Mouse (Mus musculus): ENCODE data around the gene Filip1l.

Filip1l gene

DNA sequence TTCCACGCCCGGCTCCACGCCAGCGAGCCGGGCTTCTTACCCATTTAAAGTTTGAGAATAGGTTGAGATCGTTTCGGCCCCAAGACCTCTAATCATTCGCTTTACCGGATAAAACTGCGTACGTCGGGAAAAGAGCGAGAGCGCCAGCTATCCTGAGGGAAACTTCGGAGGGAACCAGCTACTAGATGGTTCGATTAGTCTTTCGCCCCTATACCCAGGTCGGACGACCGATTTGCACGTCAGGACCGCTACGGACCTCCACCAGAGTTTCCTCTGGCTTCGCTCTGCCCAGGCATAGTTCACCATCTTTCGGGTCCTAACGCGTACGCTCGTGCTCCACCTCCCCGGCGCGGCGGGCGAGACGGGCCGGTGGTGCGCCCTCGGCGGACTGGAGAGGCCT, 38.3 kb downstream of the Filip1l start:
- in situ Hi-C loops (cut with MboI; ENCODE audit: unreplicated experiment in 2 of 2) = loop anchor here (10.0 to 25.0 kb wide), 2 partner anchors 276 to 679 kb away; partner anchors contain the start of gene Tfg (in 1 of the 2)

- in situ Hi-C loops (cut with MboI; ENCODE audit: unreplicated experiment in 2 of 2) = loop anchor here (10.0 to 25.0 kb wide), 2 partner anchors 278 to 680 kb away; partner anchors contain the start of gene Tfg (in 1 of the 2)
Observed at GRCm38 (mm10) chr16:57392461-57392860, 39.6 kb downstream of the Filip1l start.

DNA sequence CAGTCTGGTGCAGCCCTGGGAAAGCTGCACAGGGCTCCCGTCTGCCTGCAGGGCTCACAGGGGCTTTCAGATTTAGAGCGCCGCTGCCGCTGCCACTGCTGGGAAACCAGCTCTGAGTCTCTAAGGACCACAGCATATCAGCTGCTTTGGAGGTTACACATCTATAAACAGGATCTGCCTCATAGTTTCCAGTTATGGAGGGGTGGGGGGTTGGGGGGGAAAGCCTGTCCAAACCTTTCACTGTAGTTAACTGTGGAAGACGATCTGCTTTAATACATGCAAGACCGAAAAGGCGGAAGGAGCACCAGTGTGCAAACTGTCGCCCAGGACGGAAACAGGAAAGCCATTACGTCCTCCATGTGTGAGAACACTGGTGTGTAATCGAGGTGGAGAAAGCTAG, 40.3 kb downstream of the Filip1l start:
- in situ Hi-C loops (cut with MboI; ENCODE audit: unreplicated experiment in 2 of 2) = loop anchor here (10.0 to 25.0 kb wide), 2 partner anchors 278 to 681 kb away; partner anchors contain the start of gene Tfg (in 1 of the 2)

- in situ Hi-C loops (cut with MboI; ENCODE audit: unreplicated experiment in 2 of 2) = loop anchor here (5.0 to 25.0 kb wide), 4 partner anchors 149 to 684 kb away; partner anchors contain the start of gene Tfg (in 1 of the 2)
Observed at GRCm38 (mm10) chr16:57396249-57396648, 43.4 kb downstream of the Filip1l start.

DNA sequence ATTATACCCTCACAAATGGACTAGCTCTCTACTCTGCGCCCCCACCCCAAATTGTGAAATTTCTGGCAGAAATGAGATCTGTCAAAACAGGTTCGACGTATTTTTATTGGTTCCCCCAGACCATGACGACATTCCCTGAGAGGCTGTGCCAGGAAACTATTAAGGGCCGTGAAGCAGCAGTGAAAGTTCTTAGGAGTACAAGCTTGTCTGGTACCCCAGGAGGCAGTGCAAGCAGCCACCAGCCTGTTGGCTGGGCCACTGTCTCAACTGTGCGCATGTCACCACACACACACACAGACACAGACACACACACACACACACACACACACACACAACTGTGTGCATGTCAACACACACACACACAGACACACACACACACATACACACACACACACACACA, 45.0 kb downstream of the Filip1l start:
- in situ Hi-C loops (cut with MboI; ENCODE audit: unreplicated experiment in 2 of 2) = loop anchor here (5.0 to 25.0 kb wide), 4 partner anchors 151 to 686 kb away; partner anchors contain the start of gene Tfg (in 1 of the 2)

- in situ Hi-C loops (cut with MboI; ENCODE audit: unreplicated experiment in 2 of 2) = loop anchor here (5.0 to 25.0 kb wide), 4 partner anchors 151 to 686 kb away; partner anchors contain the start of gene Tfg (in 1 of the 2)
Observed at GRCm38 (mm10) chr16:57398387-57399214, 45.7 kb downstream of the Filip1l start.

- in situ Hi-C loops (cut with MboI; ENCODE audit: unreplicated experiment in 2 of 2) = loop anchor here (5.0 to 25.0 kb wide), 4 partner anchors 152 to 687 kb away; partner anchors contain the start of gene Tfg (in 1 of the 2)
Observed at GRCm38 (mm10) chr16:57399566-57399965, 46.7 kb downstream of the Filip1l start.

- in situ Hi-C loops (cut with MboI; ENCODE audit: unreplicated experiment in 2 of 2) = loop anchor here in 1 of 2 experiments (25.0 kb wide), 1 partner anchor 336 kb away; no protein-coding TSS in a partner anchor
Observed at GRCm38 (mm10) chr16:57401702-57402101, 48.8 kb downstream of the Filip1l start.

GRCm38 (mm10) chr16:57402910-57403309, 50.0 kb downstream of the Filip1l start:
- in situ Hi-C loops (cut with MboI; ENCODE audit: unreplicated experiment in 2 of 2) = loop anchor here in 1 of 2 experiments (25.0 kb wide), 1 partner anchor 334 kb away; no protein-coding TSS in a partner anchor

DNA sequence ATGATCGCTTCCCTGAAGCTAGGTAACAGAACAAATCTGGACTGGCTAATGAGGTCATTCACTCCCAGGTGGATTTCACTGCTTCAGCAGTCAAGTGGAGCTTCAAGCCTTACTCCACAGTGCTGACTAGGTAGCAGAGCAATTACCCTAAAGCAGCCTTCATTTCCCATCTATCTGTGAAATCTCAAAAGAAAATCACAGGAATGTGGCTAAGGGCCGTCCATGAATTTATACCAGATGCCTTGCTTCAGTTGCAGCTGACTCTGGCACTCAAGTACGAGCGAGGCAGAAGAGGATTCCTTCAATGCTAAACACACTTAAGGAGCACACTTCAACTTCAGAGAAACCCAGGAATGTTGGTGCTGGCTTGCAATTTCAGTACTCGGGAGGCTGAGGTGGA, 50.9 kb downstream of the Filip1l start:
- in situ Hi-C loops (cut with MboI; ENCODE audit: unreplicated experiment in 2 of 2) = loop anchor here in 1 of 2 experiments (25.0 kb wide), 1 partner anchor 333 kb away; no protein-coding TSS in a partner anchor

DNA sequence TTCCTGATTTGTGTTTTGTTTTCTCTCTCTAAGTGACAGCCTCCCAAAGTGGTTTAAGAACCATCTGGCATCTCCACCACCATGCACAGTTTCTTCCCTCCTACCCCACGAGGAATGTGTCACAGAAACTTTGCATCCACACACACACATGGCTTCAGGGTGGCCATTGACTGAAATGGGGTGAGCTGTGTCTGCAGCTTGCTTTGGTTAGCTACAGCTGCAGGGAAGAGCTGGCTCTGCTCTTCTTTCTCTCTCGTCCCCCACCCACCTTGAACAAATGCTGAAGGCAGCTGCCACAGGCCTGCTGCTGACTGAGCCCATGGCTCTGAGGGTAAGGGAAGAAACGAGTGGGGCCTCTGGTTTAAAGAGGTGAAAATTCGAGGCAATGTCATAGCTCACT, 59.9 kb downstream of the Filip1l start:
- in situ Hi-C loops (cut with MboI; ENCODE audit: unreplicated experiment in 2 of 2) = loop anchor here in 1 of 2 experiments (25.0 kb wide), 1 partner anchor 325 kb away; no protein-coding TSS in a partner anchor

DNA sequence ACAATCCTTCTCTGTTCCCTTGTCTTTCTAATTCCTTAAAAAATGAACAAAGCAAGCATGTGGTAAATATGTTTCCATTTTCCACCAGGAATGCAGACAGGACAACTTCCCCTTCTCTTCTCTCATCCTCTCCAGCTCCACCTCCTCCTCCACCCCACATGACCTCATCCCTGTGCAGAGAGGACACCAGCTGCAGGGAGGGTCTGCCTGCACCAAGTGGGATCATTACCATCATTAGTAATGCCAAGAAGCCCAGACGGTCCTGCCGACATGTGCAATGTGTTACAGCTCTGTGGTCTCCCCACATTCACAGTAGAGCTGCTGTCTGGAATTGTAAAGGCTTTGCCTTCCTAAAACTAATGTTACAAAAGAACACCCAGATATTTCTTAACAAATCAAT, 63.2 kb downstream of the Filip1l start:
- in situ Hi-C loops (cut with MboI; ENCODE audit: unreplicated experiment in 2 of 2) = loop anchor here in 1 of 2 experiments (25.0 kb wide), 1 partner anchor 321 kb away; no protein-coding TSS in a partner anchor

DNA sequence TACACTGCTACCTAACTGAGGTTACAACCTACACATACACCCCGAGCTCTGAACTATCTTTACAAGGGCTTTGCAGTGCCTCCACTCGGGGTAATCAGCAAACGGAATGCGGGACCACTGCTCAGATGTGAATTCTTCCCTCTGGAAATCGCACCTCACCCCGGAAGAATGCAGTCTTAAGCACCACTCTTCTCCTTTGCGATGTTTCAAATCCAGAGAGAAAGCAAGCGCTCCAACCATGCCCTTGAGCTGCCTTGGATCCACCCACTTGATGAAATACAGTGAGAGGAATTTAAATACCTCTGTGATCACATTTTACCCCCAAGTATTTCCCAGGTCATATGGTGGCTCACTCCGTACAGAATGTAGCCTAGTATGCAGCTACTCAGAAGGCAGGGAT, 64.1 kb downstream of the Filip1l start:
- in situ Hi-C loops (cut with MboI; ENCODE audit: unreplicated experiment in 2 of 2) = loop anchor here in 1 of 2 experiments (25.0 kb wide), 1 partner anchor 320 kb away; no protein-coding TSS in a partner anchor

GRCm38 (mm10) chr16:57417955-57418354, 65.1 kb downstream of the Filip1l start:
- in situ Hi-C loops (cut with MboI; ENCODE audit: unreplicated experiment in 2 of 2) = loop anchor here in 1 of 2 experiments (25.0 kb wide), 1 partner anchor 319 kb away; no protein-coding TSS in a partner anchor

DNA sequence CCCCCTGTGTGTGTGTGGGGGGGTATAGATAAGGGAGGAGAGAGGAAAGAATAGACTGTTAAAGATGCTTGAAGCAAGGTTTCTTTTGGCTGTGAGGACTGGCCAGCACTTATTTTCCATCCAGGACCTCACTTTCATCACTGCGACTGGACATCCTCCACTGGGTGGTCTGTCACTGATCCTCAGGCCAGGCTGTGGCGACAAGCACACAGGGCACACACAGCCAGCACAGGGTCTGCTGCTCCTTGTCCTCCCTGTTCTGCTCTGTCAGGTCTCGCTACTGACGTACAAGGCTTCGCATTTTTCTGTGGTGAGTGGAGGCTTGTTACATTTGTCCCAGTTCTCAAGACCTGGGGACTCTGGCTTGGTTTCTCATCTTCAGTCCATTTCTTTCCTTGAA, 66.4 kb downstream of the Filip1l start:
- in situ Hi-C loops (cut with MboI; ENCODE audit: unreplicated experiment in 2 of 2) = loop anchor here in 1 of 2 experiments (25.0 kb wide), 1 partner anchor 318 kb away; no protein-coding TSS in a partner anchor

GRCm38 (mm10) chr16:57419881-57420280, 67.0 kb downstream of the Filip1l start:
- in situ Hi-C loops (cut with MboI; ENCODE audit: unreplicated experiment in 2 of 2) = loop anchor here in 1 of 2 experiments (5.0 to 25.0 kb wide), 2 partner anchors 132 to 317 kb away; no protein-coding TSS in a partner anchor

- in situ Hi-C loops (cut with MboI; ENCODE audit: unreplicated experiment in 2 of 2) = loop anchor here in 1 of 2 experiments (5.0 to 25.0 kb wide), 2 partner anchors 131 to 316 kb away; no protein-coding TSS in a partner anchor
Observed at GRCm38 (mm10) chr16:57420773-57421556, 68.1 kb downstream of the Filip1l start.

DNA sequence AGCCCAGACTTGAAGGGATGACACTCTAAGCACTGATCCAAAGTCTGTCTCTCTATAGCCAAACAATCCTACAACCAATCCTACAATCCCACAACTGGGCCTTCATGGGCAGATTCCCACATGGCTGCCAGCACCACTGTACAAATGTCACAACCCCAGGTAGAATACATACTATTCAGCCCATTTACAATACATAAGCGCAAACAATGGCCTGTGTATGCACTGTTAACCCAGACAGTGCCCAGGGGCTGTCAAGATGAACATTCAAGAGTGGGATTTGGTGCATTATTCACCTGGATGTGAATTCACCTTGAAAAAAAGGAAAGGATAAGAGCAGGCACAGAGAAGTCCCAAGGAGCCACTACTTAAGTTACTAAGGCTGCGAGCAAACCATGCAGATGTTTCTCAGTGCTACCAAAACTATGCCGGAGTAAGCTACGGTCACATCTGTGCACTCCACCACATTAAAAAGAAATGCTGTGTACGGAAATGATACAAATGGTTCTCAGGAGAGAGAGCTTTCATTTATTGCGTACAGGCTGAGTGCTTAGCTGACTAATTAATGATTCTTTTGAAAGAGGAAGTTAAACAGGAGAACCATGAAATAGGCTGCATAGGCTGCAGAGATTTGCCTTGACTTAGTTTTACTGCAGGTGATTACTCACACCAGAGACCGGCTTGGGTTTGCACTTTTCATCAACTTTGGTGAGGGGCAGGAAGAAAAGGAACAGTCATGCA, 69.0 kb downstream of the Filip1l start:
- in situ Hi-C loops (cut with MboI; ENCODE audit: unreplicated experiment in 2 of 2) = loop anchor here in 1 of 2 experiments (5.0 to 25.0 kb wide), 2 partner anchors 130 to 315 kb away; no protein-coding TSS in a partner anchor
